Mouse (Mus musculus): ENCODE data around the gene Mafb.

GRCm38 (mm10) chr2:160360234-160360874 lies 6.5 kb downstream of the Mafb start:
- TF ChIP-seq CTCF (IDR thresholded peaks at IDR 0.05; ENCODE audit: low read depth, low read length), result no peak
- no peak for TF ChIP-seq POLR2AphosphoS5 (IDR thresholded peaks at IDR 0.05; ENCODE audit: insufficient replicate concordance, low read depth, low read length)
- no peak for TF ChIP-seq GATA1 (IDR thresholded peaks at IDR 0.05; ENCODE audit: borderline replicate concordance, low read length)
- no peak for TF ChIP-seq TAL1 (conservative IDR thresholded peaks at IDR 0.05; ENCODE audit: low read depth, low read length)
- TF ChIP-seq GATA2 (IDR thresholded peaks at IDR 0.05; ENCODE audit: borderline replicate concordance, low read depth, low read length), result no peak
